Mouse (Mus musculus): ENCODE results near the gene Zmiz1.

- no peak for TF ChIP-seq POLR2A (IDR thresholded peaks at IDR 0.05; ENCODE audit: borderline replicate concordance, extremely low read depth, low read depth, low read length)
- TF ChIP-seq CTCF (IDR thresholded peaks at IDR 0.05; ENCODE audit: insufficient read depth, low read length) = no peak
Measured at GRCm38 (mm10) chr14:25476048-25476447, 17.1 kb downstream of the Zmiz1 start.
